Mouse (Mus musculus) embryonic facial prominence, embryonic 13.5 days (tissue): ENCODE measurements around the gene Unc5a. TPM values are rescaled to one million over a fixed set of nuclear protein-coding genes. Genes with fewer than 3 reads are reported as not detected.
A peak's percentile ranks its signal among the peaks of the same experiment; 100 is the strongest.

ENCODE experiments used
- ATAC-seq: fragments of 200-750 bp; cut with Nextera tagmentation; 2 replicates; pipeline ENCODE4 v1.8.0; 2017; ENCODE audit warnings: low read depth; ENCODE audit not compliant: insufficient number of reproducible peaks, insufficient read depth, low FRiP score, low TSS enrichment
- H3K27ac ChIP-seq: fragments of 300-500 bp; sonication (generic); 2 replicates; pipeline ENCODE4 v1.5.1; 2015; ENCODE audit warnings: moderate library complexity, mild to moderate bottlenecking, inconsistent platforms
- H3K27me3 ChIP-seq: fragments of 300-500 bp; sonication (generic); 2 replicates; pipeline ENCODE4 v1.6.1; 2015; ENCODE audit warnings: mild to moderate bottlenecking, inconsistent platforms
- H3K36me3 ChIP-seq: fragments of 300-500 bp; sonication (generic); 2 replicates; pipeline ENCODE4 v1.6.1; 2015; ENCODE audit warnings: mild to moderate bottlenecking, inconsistent platforms
- H3K4me1 ChIP-seq: fragments of 300-500 bp; sonication (generic); 2 replicates; pipeline ENCODE4 v1.6.1; 2015; ENCODE audit warnings: inconsistent platforms
- H3K4me2 ChIP-seq: fragments of 300-500 bp; sonication (generic); 2 replicates; pipeline ENCODE4 v1.6.1; 2015; ENCODE audit warnings: moderate library complexity, mild to moderate bottlenecking, inconsistent platforms
- H3K4me3 ChIP-seq: fragments of 300-500 bp; sonication (generic); 2 replicates; pipeline ENCODE4 v1.5.1; 2015; ENCODE audit warnings: mild to moderate bottlenecking, inconsistent platforms
- H3K9ac ChIP-seq: fragments of 300-500 bp; sonication (generic); 2 replicates; pipeline ENCODE4 v1.6.1; 2015; ENCODE audit warnings: mild to moderate bottlenecking, inconsistent platforms
- H3K9me3 ChIP-seq: fragments of 300-500 bp; sonication (generic); 2 replicates; pipeline ENCODE4 v1.6.1; 2016; ENCODE audit warnings: inconsistent platforms
- WGBS: fragments of 180-500 bp; shearing (Covaris S2); methylation state at CpG from one replicate; pipeline ENCODE4 v1.1.7; 2015; ENCODE audit warnings: mixed read lengths; 5-methylcytosine and 5-hydroxymethylcytosine counted together
- polyA plus RNA-seq: library from polyadenylated mRNA; unstranded; fragments of >200 nt; fragmentation: Nextera tagmentation; extraction: Ambion mirVana; gene quantifications from 2 replicates; pipeline ENCODE4 v1.2.1, GENCODE M21; 2015

Gene Unc5a
- 0.60 and 0.94 TPM in 2 replicates for polyA plus RNA-seq

DNA sequence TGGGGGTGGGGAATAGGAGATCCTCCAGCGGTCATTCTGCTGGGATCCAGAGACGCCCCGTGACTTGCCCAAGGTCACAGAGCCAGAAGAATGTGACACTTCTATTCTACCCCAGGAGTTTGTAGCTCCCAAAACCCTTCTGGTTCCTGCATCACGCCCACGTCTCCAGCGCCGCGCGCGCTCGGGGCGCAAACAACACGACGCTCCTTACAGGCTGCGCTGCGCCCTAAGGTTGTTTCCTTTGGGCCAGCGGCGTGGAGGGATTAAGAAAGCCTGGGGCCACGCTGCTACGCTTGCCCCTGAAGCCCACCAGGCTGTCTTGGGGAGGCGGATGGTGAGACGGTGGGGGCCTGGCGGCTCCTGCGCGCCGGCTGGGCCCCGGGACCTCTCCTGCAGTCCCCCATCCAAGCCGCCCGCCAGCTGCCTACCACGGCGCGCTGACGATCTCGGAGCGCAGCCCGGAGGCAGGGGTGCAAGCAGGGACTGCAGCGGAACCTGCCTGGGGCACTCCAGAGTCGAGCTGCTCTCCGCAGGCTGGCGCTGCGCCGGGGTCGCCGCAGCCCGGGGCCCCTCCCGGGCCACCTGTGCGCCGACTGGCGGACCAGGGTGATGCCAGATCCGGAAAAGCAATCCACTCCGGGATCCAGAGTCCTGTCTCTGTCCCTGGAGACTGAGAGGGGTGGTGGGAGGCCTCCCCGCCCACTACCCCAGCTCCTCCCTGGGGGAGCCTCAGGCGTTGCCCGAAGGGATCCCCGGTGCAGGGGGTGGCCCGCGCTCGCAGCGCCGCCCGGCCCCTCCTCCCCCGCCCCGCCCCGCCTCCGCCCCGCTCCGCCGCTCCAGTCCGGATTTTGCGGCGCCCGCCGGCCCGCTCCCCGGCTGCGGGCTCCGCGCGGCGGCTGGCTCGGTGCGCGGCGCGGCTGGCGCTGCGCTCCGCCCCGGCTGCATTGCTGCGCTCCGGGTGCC lies at the start of gene Unc5a:
TSS of gene Unc5a (plus strand) at position 881 of the 963 bp plus-strand sequence.
- no peaks in the 10 kb centered on the region for H3K9me3 ChIP-seq
- WGBS, result under 1% methylated on average over 71 of the region's 91 CpGs
- H3K4me1 ChIP-seq, result peaks cover 24% of the 10 kb centered on the region
- H3K27ac ChIP-seq, result no peak within 1 kb of the TSS
- ATAC-seq, result no peak
- peak within 1 kb of the TSS; percentile 62 for H3K4me3 ChIP-seq
- H3K36me3 ChIP-seq, result no peaks in the 10 kb centered on the region
- peak within 1 kb of the TSS; percentile 100 for H3K4me2 ChIP-seq
- H3K9ac ChIP-seq, result peak within 1 kb of the TSS; percentile 65
- H3K27me3 ChIP-seq, result peaks cover 100% of the 10 kb centered on the region

DNA sequence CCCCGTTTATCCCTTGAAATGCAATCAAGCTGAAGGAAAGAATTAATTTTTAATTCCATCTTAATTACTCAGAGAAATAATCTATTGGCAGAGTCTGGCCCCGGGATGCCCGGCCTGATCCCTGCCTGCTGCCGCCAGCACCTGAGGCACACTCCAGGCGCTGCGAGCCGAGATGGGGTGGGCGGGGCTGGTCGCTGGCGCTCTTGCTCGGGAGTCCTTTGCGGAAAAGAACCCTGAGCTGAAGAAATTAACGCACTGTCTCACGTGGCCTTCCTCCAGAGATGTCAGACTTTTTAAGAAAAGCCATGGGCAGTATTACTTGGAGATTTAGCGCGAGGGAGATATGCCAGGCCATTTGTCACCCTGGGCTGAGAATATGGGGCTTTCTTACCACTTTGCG lies 37.2 kb upstream of the Unc5a start:
- ATAC-seq, result no peak
- Histone ChIP-seq H3K36me3 (no peaks in the 10 kb centered on the region), H3K4me1 (peaks cover 6% of the 10 kb centered on the region), H3K4me2 (no peak overlapping the region; the same call in 1 of the 2 replicates), H3K4me3 (peak overlapping the region; percentile 18; the same call in 1 of the 2 replicates), H3K9me3 (no peaks in the 10 kb centered on the region), H3K9ac (no peak overlapping the region), H3K27ac (no peak overlapping the region), H3K27me3 (peaks cover 56% of the 10 kb centered on the region)
- WGBS, result 2% methylated on average over 17 of the region's 17 CpGs

DNA sequence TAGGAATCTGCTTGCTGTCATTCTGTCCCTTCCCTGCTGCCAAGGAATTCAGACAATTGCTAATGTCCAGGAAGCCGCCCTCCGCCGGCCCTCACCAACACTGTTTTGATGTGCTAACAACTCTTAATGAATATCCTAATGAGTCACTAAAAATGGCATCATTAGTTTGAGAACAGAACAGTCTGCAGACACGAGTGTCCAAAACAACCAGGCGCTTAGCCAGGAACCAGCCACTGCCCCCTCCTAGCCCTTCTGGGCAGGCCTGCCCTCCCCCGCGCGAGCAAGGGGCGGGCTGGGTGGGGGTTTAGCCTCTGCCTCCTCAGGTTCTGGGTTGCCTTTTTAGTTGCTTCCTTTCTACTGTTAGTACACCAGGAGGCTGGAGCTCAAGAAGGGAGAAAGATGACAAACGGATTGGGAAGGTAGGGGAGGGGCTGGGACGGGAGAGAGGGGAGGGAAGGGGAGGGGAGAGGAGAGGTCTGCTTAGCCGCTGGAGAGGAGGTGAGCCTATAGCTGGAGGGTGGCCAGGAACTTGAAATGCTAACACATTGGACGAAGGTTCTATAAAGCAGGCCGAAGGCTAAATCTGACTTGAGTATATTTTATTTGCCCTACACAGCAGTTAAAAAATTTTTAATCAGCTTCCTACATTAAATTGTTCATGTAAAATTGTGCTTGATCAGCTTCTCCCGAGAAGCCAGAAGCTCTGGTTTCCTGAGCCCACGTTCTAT lies 36.2 kb upstream of the Unc5a start:
- no peak for ATAC-seq
- Histone ChIP-seq H3K9ac (no peak overlapping the region), H3K4me2 (no peak overlapping the region), H3K9me3 (no peaks in the 10 kb centered on the region), H3K36me3 (no peaks in the 10 kb centered on the region), H3K27me3 (peaks cover 47% of the 10 kb centered on the region), H3K4me1 (peaks cover 6% of the 10 kb centered on the region), H3K27ac (no peak overlapping the region), H3K4me3 (no peak overlapping the region)
- WGBS, result 14% methylated on average over 16 of the region's 16 CpGs

DNA sequence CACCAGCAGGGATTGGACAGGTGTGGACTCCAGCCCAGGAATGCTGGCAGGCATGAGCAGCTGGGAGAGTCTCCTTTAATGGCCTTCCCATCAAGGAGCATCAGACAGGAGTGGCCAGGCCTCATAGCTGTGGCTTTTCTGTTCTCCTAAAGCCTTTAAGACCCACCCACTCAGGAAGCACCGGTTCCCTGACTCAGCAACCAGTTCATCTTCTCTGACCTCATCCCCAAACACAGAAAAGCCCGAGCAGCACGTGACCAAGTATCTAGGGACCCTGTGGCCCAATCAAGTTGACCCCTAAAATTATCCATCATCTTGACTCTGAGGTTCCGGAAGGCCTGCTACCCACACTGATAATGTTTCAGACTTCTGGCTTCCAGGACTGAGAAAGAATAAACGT lies 32.6 kb upstream of the Unc5a start:
- H3K9ac ChIP-seq, result no peak overlapping the region
- no peak overlapping the region for H3K4me2 ChIP-seq
- no peak overlapping the region for H3K4me3 ChIP-seq
- 67% methylated on average over 5 of the region's 5 CpGs for WGBS
- H3K36me3 ChIP-seq, result no peaks in the 10 kb centered on the region
- peaks cover 25% of the 10 kb centered on the region for H3K27me3 ChIP-seq
- peaks cover 6% of the 10 kb centered on the region for H3K4me1 ChIP-seq
- no peak for ATAC-seq
- H3K27ac ChIP-seq, result no peak overlapping the region
- H3K9me3 ChIP-seq, result no peaks in the 10 kb centered on the region

DNA sequence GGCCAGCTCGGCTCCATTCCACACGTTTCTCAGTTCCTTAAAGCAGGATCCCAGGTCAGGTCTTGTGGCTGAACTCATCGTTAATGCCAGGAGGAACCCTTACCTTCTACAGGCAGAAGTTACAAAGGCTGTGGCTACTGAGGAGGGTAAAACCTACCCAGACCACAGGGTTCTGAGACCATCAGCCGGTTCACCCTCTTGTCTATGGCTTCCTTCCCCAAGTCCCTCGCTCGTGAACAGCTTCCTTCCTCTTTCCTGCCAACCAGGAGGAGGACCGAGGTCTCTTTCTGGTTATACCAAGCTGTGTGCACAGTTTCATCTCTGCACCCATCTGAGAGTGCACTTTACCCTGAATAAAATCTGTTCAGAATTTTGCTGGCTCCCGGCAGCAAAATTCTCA lies 30.3 kb upstream of the Unc5a start:
- no peak overlapping the region for H3K4me3 ChIP-seq
- peaks cover 3% of the 10 kb centered on the region for H3K27me3 ChIP-seq
- H3K4me2 ChIP-seq, result no peak overlapping the region
- no peaks in the 10 kb centered on the region for H3K4me1 ChIP-seq
- H3K27ac ChIP-seq, result no peak overlapping the region
- no peak for ATAC-seq
- WGBS, result 76% methylated on average over 8 of the region's 8 CpGs
- H3K36me3 ChIP-seq, result no peaks in the 10 kb centered on the region
- H3K9me3 ChIP-seq, result no peaks in the 10 kb centered on the region
- H3K9ac ChIP-seq, result no peak overlapping the region

DNA sequence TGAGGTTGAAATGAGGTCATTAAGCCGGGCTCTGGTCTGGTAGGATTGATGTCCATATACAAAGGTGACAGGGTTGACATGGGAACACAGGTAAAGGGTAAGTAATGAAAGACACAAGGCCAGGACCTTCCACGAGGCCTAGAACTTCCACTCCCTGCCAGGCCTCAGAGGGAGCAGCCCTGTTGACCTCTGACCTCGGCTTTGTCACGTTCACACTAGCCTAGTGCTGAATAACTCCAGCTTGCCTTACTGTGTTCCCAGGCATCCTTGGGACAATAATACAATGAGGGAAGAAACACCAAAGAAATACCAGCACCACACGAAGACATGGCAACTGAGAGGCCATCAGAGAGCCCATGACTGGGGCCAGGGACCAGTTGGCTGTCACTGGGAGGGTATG lies 29.5 kb upstream of the Unc5a start:
- Histone ChIP-seq H3K4me3 (no peak overlapping the region), H3K27ac (no peak overlapping the region), H3K9me3 (no peaks in the 10 kb centered on the region), H3K4me1 (no peaks in the 10 kb centered on the region), H3K9ac (no peak overlapping the region), H3K27me3 (no peaks in the 10 kb centered on the region), H3K36me3 (no peaks in the 10 kb centered on the region), H3K4me2 (no peak overlapping the region)
- ATAC-seq, result no peak
- 41% methylated on average over 5 of the region's 5 CpGs for WGBS

DNA sequence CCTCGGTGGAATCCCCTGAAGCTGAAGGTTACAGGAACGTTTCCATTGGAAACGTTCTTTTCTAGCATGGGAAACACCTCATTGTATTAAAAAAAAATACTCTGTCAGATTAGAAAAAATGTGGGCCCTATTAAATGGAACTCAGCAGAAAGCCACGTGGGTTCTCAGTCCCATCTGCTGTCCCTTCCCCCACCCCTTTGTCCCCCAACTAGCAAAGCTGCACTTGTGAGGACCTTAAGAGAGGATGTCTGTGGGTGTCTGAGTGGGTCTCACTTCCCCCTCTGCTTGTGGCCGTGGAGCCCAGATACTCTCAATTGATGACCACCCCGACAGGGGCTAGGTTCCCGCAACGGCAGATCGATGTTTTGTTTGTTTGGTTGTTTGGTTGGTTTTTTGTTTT lies 27.5 kb upstream of the Unc5a start:
- H3K36me3 ChIP-seq, result no peaks in the 10 kb centered on the region
- no peak overlapping the region for H3K27ac ChIP-seq
- no peaks in the 10 kb centered on the region for H3K27me3 ChIP-seq
- no peaks in the 10 kb centered on the region for H3K9me3 ChIP-seq
- 78% methylated on average over 9 of the region's 9 CpGs for WGBS
- ATAC-seq, result no peak
- no peak overlapping the region for H3K4me3 ChIP-seq
- H3K4me1 ChIP-seq, result no peaks in the 10 kb centered on the region
- H3K9ac ChIP-seq, result no peak overlapping the region
- no peak overlapping the region for H3K4me2 ChIP-seq

DNA sequence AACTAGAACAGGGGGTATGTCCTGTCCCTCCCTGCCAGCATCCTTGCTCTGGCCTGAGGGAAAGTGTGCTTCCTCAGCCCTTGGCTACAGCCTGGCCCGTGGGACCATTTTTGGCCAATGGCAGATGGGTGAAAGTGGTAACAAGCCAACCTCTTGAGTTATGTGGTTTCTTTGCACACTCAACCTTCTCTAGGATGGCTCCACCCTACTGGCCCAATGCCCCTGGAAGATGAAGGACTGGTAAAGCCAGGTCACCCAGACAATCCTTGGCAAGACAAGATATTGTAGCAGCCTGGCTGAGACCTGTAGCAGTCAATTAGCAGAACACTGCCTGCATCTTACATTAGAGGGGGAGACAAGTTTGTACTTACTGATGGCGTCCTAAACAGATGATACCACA lies 25.5 kb upstream of the Unc5a start:
- 87% methylated on average over 2 of the region's 2 CpGs for WGBS
- ATAC-seq, result no peak
- no peak overlapping the region for H3K4me3 ChIP-seq
- no peak overlapping the region for H3K9ac ChIP-seq
- no peaks in the 10 kb centered on the region for H3K27me3 ChIP-seq
- no peaks in the 10 kb centered on the region for H3K9me3 ChIP-seq
- H3K4me1 ChIP-seq, result no peaks in the 10 kb centered on the region
- no peak overlapping the region for H3K4me2 ChIP-seq
- H3K36me3 ChIP-seq, result no peaks in the 10 kb centered on the region
- H3K27ac ChIP-seq, result no peak overlapping the region

DNA sequence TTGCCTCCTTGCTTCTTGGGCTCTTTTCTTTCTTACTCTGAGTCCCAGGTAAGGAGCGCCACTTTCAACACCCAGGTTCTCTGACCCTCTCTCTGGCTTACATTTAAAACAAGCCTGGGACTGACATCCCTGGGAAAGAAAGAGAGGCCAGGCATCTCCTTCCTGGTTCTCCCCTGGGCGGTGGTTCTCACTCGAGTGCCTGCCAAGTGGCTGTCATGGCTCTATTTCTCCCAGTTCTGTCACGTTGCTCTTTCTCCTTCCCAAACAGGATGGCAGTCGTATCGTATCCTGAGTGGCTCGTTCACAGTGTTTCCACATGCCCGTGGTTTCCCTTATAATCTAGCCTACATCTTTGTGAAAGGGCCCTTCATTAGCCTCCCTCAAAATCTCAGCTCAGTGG lies 23.7 kb upstream of the Unc5a start:
- no peaks in the 10 kb centered on the region for H3K27me3 ChIP-seq
- ATAC-seq, result no peak
- 63% methylated on average over 8 of the region's 8 CpGs for WGBS
- H3K4me2 ChIP-seq, result no peak overlapping the region
- H3K27ac ChIP-seq, result no peak overlapping the region
- H3K9ac ChIP-seq, result no peak overlapping the region
- H3K36me3 ChIP-seq, result no peaks in the 10 kb centered on the region
- no peaks in the 10 kb centered on the region for H3K4me1 ChIP-seq
- H3K4me3 ChIP-seq, result no peak overlapping the region
- no peaks in the 10 kb centered on the region for H3K9me3 ChIP-seq

DNA sequence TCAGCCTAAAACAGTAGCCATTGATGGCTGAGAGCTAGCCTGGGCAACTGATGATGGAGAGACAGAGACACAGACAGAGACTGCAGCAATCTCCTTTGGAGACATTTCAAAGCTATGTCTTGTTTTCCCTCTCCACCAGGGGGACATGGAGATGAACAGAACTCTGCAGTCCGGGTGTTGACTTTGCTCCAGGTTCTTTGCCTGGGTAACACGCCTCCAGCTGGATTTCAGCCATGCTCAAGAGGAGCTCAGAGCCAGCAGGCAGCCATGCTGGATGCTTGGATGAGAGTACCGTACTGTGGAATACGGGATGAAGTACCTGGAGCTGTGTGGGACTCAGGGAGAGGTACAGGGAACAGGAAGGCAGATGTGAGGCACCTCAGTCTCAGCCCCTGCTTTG lies 22.6 kb upstream of the Unc5a start:
- WGBS, result 67% methylated on average over 4 of the region's 4 CpGs
- ATAC-seq, result no peak

DNA sequence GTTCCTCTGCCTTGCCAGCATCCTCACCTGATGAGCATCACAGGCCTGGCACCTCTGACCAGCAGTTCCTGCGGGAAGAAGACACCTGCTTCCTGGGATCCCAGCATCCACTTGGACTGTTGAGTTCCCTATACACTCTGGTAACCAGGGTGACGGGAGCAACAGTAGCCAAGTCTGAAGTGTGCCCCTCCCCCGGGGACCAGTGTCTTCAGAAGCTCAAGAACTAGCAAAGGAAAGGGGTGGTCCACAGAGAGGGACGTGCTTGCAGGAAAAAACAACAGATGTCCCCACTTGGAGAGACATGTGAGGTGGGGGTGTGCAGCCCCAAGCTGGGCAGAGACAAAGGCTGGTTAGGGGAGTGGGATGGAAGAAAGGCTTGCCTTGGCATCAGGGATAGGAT lies 19.1 kb upstream of the Unc5a start:
- WGBS, result 41% methylated on average over 4 of the region's 4 CpGs
- H3K4me3 ChIP-seq, result no peak overlapping the region
- no peak overlapping the region for H3K9ac ChIP-seq
- H3K9me3 ChIP-seq, result no peaks in the 10 kb centered on the region
- ATAC-seq, result no peak
- no peak overlapping the region for H3K27ac ChIP-seq
- H3K4me2 ChIP-seq, result no peak overlapping the region
- peaks cover 25% of the 10 kb centered on the region for H3K27me3 ChIP-seq
- no peaks in the 10 kb centered on the region for H3K36me3 ChIP-seq
- no peaks in the 10 kb centered on the region for H3K4me1 ChIP-seq

More for the DNA sequence above, 22.6 kb upstream of the Unc5a start:
- Histone ChIP-seq H3K27me3 (no peaks in the 10 kb centered on the region), H3K4me1 (no peaks in the 10 kb centered on the region), H3K4me2 (no peak overlapping the region), H3K27ac (no peak overlapping the region), H3K36me3 (no peaks in the 10 kb centered on the region), H3K4me3 (no peak overlapping the region), H3K9me3 (no peaks in the 10 kb centered on the region), H3K9ac (no peak overlapping the region)

DNA sequence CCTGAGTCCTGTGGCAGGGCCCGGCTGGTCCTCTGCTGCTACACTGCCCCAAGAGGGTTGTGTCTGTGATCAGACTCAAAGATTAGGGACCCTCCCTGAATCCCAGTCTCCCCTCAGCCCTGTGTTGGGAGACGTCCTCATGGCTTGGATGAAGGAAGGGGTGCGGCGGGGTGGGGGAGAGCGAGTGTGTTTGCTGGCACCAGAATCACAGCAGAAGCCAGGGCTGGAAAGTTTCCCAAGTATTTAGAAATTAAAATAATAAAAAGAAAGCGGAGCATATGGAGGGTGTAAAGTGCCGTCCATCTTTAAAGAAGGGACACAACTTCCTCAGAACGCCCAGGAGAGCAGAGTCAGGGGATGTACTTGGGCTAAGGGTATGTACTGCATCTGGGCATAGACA lies 14.3 kb upstream of the Unc5a start:
- H3K27ac ChIP-seq, result no peak overlapping the region
- H3K36me3 ChIP-seq, result no peaks in the 10 kb centered on the region
- no peak for ATAC-seq
- no peak overlapping the region for H3K4me3 ChIP-seq
- no peak overlapping the region for H3K9ac ChIP-seq
- no peaks in the 10 kb centered on the region for H3K9me3 ChIP-seq
- peaks cover 57% of the 10 kb centered on the region for H3K27me3 ChIP-seq
- H3K4me1 ChIP-seq, result no peaks in the 10 kb centered on the region
- 77% methylated on average over 8 of the region's 8 CpGs for WGBS
- no peak overlapping the region for H3K4me2 ChIP-seq
